Mouse (Mus musculus) gonadal fat pad, adult 2 months (tissue): Measurements from ENCODE around the gene Pkp1. TPM values are rescaled to one million over a fixed set of nuclear protein-coding genes. Genes with fewer than 3 reads are reported as not detected.

ENCODE experiments used
- polyA plus RNA-seq: library from polyadenylated mRNA; depleted of rRNA; stranded (reverse); fragments of >200 nt; gene quantifications from 2 replicates; pipeline ENCODE4 v1.2.3, GENCODE M21; 2012; rRNA removed

Gene Pkp1
- polyA plus RNA-seq, 1 experiment: 3.8 TPM

Other genes with a start within 250 kb of the Pkp1 start
- 342 and 472 TPM in 2 replicates for gene Csrp1, start 199.1 kb downstream of the Pkp1 start, polyA plus RNA-seq
- 150 and 254 TPM in 2 replicates for gene Phlda3, start 153.1 kb downstream of the Pkp1 start, polyA plus RNA-seq
- gene Tnni1, start 139.8 kb downstream of the Pkp1 start, polyA plus RNA-seq: 0.32 and 1.8 TPM in 2 replicates
- gene Lad1, start 100.6 kb downstream of the Pkp1 start, polyA plus RNA-seq: 41.3 and 42.6 TPM in 2 replicates
- 6.8 and 11.6 TPM in 2 replicates for gene Tnnt2, start 82.9 kb downstream of the Pkp1 start, polyA plus RNA-seq
- gene Igfn1, start 87.1 kb upstream of the Pkp1 start, polyA plus RNA-seq: 0.47 and 0.61 TPM in 2 replicates
- 89.9 and 107 TPM in 2 replicates for gene Tmem9, start 88.9 kb upstream of the Pkp1 start, polyA plus RNA-seq
- gene Ascl5, start 131.6 kb upstream of the Pkp1 start, polyA plus RNA-seq: not detected in 2 replicates
- gene Cacna1s, start 133.5 kb upstream of the Pkp1 start, polyA plus RNA-seq: 0.09 and 0.30 TPM in 2 replicates
- 2.3 and 4.8 TPM in 2 replicates for gene Kif21b, start 212.2 kb upstream of the Pkp1 start, polyA plus RNA-seq